Mouse (Mus musculus) heart, adult 11 months (tissue): ENCODE data around the gene Tmeff1.

Source experiments
- DNase-seq: peaks from one replicate; pipeline ENCODE4 v3.0.0; 2022

Gene Tmeff1

DNA sequence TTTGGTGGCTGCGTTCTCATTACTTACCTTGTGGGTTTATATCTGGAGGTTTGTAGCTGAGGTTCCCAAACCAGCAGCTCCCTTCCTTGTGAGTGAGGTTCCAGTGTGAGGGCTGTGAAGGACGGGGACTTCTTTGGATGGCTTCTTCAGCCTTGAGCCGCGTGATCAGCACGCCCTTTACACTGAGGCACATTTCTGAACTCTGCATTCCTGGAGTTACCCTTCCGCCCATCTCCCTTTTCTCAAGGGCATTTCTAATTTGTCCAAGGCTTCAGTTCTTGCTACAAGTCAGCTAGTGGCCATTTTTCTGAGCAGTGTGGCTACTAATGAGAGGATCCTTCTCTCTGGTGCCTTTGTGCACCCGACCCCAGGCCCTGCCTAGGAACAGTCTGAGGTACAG lies 38.0 kb downstream of the Tmeff1 start:
- DNase-seq, result peak; percentile 74

DNA sequence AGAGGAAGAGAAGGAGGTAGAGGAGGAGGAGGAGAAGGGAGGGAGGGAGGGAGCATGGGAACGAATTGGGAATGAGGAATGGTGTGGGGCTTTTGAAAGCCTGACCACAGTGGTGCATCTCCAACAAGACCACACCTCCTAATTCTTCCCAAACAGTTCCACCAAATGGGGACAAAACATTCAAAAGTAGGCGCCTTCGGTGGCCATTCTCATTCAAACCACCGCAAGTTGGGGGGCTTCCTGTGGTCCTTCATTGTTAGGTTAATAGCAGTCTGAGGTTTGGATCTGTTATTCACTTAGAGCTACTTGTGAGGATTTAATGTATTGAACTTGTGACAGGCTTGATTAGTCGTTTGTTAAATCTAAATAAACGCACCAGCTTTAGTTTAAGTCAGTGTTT lies 40.0 kb downstream of the Tmeff1 start:
- DNase-seq, result peak; percentile 43

GRCm38 (mm10) chr4:48625836-48626235 lies 40.9 kb downstream of the Tmeff1 start:
- peak; percentile 36 for DNase-seq

DNA sequence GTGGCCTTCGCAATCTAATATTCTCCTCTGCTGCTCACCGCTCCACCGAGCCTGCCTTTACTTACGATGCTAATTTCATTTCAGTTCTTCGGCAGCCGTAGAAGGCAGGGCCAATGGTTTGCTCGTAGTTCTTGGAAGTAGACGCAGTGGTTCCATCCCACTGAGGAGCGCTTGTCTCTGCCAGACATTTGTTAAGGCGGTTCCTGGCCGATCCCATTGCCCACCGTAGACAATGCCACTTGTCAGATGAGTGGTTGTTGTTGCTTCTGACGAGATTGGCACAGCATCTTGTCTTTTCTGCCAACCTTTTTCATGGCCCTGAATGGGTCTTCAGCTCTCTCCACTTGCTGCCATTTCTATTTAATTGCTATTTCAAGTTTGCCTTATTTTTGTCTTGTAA lies 44.5 kb downstream of the Tmeff1 start:
- peak; percentile 81 for DNase-seq

DNA sequence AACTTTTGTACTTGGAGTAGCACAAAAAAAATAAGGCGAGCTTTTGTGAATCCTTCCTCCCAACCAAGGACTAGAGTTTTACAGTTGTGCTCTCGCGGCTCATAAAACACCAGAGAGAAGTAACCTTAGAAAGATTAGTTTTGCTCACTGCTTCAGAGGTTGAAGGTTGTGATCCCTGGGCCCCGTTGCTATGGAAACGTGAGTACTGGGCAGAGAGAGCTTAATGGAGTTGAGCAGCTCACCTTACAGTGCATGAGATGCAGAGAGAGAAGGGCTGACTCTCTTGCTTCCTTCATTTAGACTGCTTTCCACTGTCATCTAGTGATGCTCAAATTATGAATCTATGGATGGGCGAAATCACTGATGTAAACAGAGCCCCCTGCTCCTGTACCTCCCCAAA lies 48.6 kb downstream of the Tmeff1 start:
- peak; percentile 33 for DNase-seq

DNA sequence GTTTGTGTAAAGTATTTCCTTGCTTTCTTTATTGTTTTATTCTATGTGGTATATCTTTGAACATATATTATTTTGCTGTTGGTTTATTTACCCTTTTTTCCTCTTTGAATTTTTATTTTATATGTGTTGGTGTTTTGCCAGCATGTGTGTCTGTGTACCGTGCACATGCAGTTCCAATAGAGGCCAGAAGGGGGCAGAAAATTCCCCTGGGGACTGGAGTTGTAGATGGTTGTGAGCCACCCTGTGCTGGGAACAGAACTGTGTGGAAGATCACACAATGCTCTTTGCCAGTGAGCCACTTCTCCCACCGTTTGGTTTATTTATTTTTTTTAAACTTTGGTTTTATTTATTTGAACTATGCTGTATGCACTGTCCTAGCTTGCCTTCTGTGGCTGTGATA lies 49.1 kb downstream of the Tmeff1 start:
- peak; percentile 33 for DNase-seq

DNA sequence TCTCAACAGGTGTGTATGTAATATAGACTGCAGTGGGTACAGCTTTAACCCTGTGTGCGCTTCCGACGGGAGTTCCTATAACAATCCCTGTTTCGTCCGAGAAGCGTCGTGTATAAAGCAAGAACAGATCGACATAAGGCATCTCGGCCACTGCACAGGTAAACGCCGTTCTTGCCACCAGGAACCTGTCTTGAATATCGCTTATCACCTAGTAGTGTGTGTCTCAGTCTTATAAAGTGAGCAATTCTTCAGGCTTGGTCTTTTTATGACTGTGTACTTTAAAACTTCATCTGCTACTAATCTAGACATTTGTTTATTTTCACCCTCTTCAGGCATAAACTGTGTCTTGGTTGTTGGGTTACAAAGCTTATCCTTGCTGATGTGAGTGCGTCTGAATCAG lies 51.9 kb downstream of the Tmeff1 start:
- peak; percentile 8 for DNase-seq

DNA sequence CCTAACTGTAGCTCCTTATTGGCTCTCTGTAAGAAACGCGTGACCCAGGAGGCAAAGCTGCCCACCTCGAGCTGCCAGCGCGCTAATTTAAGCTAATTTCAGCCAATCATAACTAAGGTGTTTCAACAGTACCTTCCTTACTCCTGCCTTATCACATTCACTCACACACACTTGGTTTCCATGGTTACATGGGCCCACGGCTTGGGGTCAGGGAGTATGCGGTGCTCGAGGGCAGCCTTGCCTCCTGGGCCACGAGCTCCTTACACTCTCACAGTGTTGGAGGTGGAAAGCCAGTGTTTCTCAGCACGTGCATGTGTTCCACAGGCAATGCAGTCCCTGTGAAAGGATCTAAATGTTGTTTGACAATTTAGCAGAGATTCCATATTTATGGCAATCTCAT lies 53.2 kb downstream of the Tmeff1 start:
- peak; percentile 57 for DNase-seq

DNA sequence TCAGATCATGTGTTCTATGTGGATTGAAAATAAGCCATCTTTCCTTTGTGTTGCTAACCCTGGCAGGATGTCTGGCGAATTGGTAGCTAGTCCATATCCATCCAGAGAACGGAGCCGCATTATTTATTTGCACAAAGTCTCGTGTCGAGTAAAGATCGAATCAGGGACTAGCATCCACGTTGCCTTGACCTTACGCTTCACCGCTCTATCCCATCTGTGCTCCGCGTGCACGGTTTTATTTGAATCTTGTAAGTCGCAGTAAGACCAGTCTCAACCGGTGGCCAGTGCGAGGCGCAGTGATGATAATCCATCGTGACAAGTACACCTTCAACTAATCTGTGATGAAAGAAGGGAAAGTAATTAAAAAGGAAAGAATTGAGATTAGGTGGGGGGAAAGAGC lies 54.5 kb downstream of the Tmeff1 start:
- peak; percentile 55 for DNase-seq

- DNase-seq, result peak; percentile 28
Measured at GRCm38 (mm10) chr4:48643801-48644200, 58.8 kb downstream of the Tmeff1 start.

- peak; percentile 61 for DNase-seq
Measured at GRCm38 (mm10) chr4:48646143-48646542, 61.2 kb downstream of the Tmeff1 start.

DNA sequence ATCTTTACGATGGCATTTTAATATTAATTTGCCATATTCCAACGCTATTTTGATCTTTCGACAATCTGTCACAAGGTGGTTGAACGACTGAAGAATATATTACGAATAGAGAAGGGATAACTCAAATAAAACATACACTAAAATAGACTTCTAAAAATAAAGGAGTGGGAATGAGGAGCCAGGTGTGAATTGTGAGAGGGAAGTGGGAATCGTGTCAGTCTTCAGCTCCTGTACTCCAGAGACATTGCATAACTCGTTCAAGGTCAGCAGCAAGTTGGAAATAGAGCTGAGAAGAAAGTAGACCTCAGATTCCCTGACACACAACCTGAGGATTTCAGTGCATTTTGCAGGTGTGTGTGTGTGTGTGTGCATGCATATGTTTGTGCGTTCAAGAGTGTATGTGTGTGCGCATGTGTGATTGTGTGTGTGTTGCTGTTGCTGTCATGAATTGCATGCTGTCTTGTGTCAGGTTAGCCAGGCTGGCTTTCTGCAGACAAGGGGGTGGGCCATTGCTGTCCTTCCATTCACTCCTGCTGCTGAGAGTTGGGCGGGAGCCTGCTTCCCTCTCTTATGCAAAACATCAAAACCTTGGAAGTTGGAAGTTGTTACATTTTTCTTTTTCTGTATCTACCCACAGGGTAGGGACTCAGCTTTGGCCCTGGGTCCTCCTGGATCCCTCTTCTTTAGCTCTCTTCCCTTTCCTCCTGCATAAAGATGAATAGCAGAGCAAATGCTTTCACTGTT lies 65.8 kb downstream of the Tmeff1 start:
- peak; percentile 46 for DNase-seq

DNA sequence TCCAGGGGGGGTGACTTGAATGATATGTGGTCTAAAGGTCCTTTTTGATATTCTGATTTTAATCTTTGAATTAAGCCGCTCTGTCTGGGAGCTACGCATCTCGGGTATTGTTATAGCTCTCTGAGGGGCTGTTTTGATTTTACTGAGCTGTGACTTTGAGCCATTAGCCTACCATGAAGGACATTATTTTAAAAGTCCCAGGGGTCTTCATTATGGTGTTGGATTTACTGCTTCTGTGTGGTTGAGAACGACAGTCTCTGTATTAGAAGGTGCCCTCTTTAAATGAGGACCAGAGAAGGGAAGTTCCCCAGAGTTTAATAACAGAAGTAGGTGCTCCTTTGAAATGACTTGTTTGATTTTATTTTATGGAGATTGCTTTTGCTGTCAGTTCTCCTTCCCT lies 69.1 kb downstream of the Tmeff1 start:
- no peak for DNase-seq

GRCm38 (mm10) chr4:48656530-48656929 lies 71.6 kb downstream of the Tmeff1 start:
- peak; percentile 72 for DNase-seq

GRCm38 (mm10) chr4:48660144-48660543 lies 75.2 kb downstream of the Tmeff1 start:
- DNase-seq, result peak; percentile 64

- peak; percentile 33 for DNase-seq
Measured at GRCm38 (mm10) chr4:48660619-48661575, 75.9 kb downstream of the Tmeff1 start.

GRCm38 (mm10) chr4:48663271-48663670 lies 78.3 kb downstream of the Tmeff1 start, which contains the start of gene Cavin4:
Gene Cavin4 (plus strand): TSS chr4:48663514.
- peak; percentile 97 for DNase-seq

DNA sequence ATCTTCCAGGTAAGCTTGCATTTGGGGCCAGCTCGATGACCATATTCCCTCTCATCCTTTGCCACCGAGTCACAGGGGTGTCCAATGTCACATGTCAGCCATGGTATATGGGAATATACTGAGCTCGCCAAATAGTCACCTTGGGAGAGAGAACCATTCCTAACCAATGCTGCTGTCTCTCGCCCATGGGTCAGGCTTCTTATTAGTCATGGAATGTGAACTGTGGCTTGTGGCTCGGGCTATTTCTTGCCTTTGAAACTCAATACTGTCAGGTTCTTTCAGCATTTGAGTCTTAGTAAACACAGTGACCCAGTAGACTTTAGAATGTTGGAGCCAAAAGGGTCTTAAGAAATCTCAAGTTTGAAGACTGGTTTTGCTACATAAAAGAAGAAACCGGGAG lies 79.0 kb downstream of the Tmeff1 start:
- DNase-seq, result peak; percentile 56

DNA sequence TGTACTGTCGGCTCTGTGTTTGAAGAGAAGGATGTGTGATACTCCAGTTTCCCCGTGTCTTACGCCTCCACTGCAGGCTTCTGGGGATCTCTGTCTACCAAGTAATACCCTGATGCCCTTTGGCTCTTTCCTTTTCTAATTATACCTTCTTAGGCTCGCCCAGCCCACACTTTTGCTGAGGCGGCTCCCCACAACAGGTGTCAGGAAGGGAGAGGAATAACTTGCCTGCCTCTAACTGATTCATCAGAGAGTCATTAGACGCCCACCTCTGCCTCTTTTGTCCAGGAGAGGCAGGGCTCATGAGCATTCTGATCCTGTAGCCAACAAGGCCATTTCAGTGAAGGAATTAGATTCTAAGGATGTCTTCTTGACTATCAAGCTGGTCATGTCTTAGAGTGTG lies 82.3 kb downstream of the Tmeff1 start:
- no peak for DNase-seq

DNA sequence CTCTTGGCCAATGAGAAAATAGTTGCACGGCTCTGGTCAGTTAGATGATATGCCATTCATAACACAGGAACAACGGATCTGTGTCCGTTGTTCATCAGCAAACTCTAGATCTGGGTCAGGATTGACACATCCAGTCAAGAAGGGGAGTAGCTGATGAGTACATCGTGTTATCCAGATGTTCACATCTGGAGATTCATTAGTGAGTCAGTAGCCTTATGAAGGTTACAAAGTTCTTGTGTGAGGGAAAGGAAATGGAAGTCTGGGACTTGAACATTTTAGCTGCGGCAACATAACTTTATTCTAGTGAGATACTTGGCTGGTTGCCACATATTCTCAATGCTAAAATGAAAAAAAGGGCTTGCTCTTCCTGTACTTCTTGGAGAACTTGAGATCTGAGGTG lies 87.9 kb downstream of the Tmeff1 start:
- DNase-seq, result no peak

GRCm38 (mm10) chr4:48674412-48674811 lies 89.4 kb downstream of the Tmeff1 start:
- no peak for DNase-seq

DNA sequence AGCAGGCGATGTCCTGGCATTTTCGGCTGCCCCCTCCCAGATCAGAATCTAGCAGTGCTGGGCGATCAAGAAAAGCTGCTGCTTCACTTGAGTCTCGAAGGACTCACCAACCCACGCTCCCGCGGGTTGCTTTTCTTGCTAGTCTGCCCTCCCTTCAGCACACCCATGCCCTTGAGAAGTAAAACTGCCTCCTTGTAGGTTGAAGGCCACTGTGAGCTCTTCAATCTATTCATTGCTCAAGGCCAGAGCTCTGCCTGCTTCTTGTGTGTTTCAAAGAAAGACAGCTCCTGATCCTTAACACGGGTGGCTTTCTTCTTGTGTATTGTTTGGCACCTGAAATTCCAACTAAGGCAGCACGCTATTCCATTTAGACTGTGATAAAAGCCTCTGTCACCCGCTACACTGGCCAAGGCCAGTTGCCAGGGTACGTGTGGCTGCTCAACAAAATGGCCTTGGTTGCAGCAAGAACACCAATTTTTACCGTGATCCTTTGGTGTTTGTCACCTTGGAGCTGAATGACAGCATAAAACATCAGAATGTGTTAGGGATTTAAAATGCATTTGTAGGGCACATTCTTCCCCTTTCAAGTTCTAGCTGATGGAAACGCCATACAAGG lies 91.7 kb downstream of the Tmeff1 start:
- DNase-seq, result peak; percentile 55

DNA sequence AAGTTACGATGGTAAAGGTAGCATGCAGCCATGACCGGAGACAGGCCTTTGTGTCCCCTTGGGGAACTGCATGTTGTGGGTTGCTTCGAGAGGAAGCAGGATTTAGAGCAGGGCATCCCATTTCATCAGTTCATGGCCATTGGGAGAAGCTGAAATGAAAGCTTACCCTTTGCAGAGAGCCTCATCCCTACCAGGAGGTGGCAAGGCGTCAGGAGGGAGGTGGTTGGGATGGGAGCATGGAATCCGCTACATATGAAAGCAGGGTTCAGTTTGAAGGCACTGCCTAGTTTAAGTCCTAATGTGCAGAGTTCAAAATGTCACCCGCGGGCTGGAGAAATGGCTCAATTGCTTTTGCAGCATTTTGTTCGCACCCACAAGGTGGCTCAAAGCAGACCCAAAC lies 92.3 kb downstream of the Tmeff1 start:
- no peak for DNase-seq
